Mouse (Mus musculus): ENCODE measurements around the gene Fam118a. TPM values are rescaled to one million over a fixed set of nuclear protein-coding genes. Genes with fewer than 3 reads are reported as not detected.

The Fam118a gene
- total and polyA plus RNA-seq, 2 experiments: 1.3 to 3.0 TPM

DNA sequence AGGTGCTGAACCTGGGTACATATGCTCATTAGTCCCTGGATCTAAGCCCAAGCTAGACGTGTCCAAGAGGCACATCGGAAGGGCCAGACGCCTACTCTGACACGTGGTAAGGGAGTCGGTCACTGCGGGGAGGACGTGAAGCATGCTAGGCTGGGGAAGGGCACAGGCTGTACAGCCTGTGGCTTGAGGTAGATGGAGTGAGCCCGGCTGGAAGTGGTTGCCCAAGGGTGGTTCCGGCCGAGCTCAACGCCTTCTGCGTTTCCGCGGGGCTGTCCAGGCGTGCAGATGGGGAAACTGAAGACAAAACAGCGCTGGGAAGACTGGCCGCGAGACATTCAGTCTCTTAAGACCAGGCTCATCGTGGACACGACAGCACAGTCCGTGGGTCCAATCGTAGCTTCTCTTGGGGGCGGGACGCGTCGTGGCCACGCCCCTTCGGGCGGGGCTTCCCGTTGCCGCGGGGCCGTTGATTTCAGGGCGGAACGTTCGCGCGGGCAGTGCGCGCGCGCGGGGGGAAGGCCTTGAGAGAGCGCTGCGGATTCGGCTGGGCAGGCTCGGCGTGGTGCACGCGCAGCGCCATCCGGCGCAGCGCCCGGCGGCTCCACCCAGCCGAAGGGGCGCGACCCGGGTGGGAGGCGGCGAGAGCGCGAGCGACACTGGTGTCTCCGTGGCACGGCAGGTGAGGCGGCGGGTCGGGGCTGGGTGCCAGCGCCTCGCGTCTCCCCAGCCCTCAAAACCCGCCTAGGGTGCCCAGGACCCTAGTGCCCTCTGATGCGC, 8.0 kb downstream of the Fam118a start:
- H3K27ac ChIP-seq (replicated peaks; ENCODE audit: insufficient read depth, low read depth, low read length): no peak overlapping the region
- H3K79me2 ChIP-seq (ENCODE audit: control insufficient read depth, insufficient read depth, low read length): no peaks in the 10 kb centered on the region
- H3K4me3 ChIP-seq (ENCODE audit: insufficient read depth, low read depth, low read length): peak overlapping the region; percentile 59
- no peaks in the 10 kb centered on the region for H3K36me3 ChIP-seq (ENCODE audit: control insufficient read depth, insufficient read depth, low read length)
- TF ChIP-seq POLR2A (IDR thresholded peaks at IDR 0.05; ENCODE audit: extremely low read depth, insufficient read depth, low read length) (0 out of 2 replicates have a peak, but pooled peaks have one; percentile 29), CTCF (IDR thresholded peaks at IDR 0.05; ENCODE audit: low read depth, low read length) (no peak)
- DNase-seq (ENCODE audit: extremely low read depth, low read depth, low spot score): peak; percentile 77
- peaks cover 3% of the 10 kb centered on the region; the same call in 1 of the 2 replicates for H3K4me1 ChIP-seq (ENCODE audit: control insufficient read depth, insufficient read depth, low read length)
- WGBS: under 1% methylated on average over 74 of the region's 75 CpGs
- no peaks in the 10 kb centered on the region for H3K27me3 ChIP-seq (ENCODE audit: control insufficient read depth, insufficient read depth, low read length)
- H3K9ac ChIP-seq (ENCODE audit: low read depth, low read length): peak overlapping the region; percentile 70

DNA sequence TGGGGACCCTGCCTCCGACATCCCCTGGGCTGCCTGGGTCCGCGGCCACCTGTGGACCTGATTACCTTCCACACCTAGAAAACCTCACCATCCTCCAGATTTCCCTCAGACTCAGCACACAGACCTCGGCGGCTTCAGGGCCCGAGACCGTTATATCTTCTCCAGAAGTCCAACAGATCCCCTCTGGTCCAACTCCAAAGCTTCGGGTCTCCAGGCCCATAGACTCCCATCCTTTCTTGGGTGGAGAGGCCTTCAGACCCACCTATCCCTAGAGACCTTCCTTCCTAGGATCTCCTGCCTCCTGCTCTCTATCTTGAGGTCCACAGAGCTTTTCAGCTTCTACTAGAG, 8.6 kb downstream of the Fam118a start:
- Histone ChIP-seq H3K9ac (ENCODE audit: low read depth, low read length) (peak overlapping the region; percentile 70), H3K27ac (replicated peaks; ENCODE audit: insufficient read depth, low read depth, low read length) (no peak overlapping the region), H3K79me2 (ENCODE audit: control insufficient read depth, insufficient read depth, low read length) (no peaks in the 10 kb centered on the region), H3K36me3 (ENCODE audit: control insufficient read depth, insufficient read depth, low read length) (no peaks in the 10 kb centered on the region), H3K4me1 (ENCODE audit: control insufficient read depth, insufficient read depth, low read length) (peaks cover 3% of the 10 kb centered on the region; the same call in 1 of the 2 replicates), H3K27me3 (ENCODE audit: control insufficient read depth, insufficient read depth, low read length) (no peaks in the 10 kb centered on the region), H3K4me3 (ENCODE audit: insufficient read depth, low read depth, low read length) (peak overlapping the region; percentile 59)
- DNase-seq (ENCODE audit: extremely low read depth, low read depth, low spot score): no peak
- no peak for TF ChIP-seq POLR2A (IDR thresholded peaks at IDR 0.05; ENCODE audit: extremely low read depth, insufficient read depth, low read length)
- TF ChIP-seq CTCF (IDR thresholded peaks at IDR 0.05; ENCODE audit: low read depth, low read length): no peak
- 5% methylated on average over 8 of the region's 8 CpGs for WGBS

DNA sequence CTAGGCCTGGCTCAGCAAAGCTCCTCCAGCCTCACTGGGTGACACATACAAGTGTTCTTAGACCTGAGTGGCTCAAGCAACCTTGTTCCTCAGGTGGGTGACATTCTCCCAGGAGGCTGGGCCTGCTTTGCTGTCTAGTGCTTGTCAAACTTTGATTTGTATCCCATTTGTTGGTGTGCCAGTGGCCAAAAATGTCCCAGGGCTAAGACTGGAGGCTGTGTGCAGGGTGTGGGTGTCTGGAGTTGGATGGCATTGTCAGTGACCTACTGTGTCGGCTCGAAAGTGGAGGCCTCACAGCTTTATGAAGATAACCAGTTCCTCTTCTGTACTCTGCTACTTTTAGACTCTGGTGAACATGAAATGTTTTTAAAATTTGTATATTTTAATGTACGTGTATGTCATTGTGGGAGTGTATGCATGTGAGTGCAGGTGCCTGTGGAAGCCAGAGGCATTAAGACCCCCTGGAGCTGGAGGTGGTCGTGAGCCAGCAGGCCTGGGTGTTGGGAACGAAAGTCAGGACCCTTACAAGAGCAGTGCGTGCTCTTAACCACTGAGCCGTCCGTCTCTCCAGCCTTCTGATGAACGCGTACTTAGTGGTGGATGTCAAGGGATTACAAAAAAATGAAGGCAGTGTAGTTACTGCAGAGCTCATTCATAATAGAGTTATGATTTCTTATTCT, 12.9 kb downstream of the Fam118a start:
- no peak overlapping the region for H3K4me3 ChIP-seq (ENCODE audit: insufficient read depth, low read depth, low read length)
- WGBS: 87% methylated on average over 10 of the region's 10 CpGs
- DNase-seq (ENCODE audit: extremely low read depth, low read depth, low spot score): no peak
- no peak overlapping the region for H3K27ac ChIP-seq (replicated peaks; ENCODE audit: insufficient read depth, low read depth, low read length)
- no peaks in the 10 kb centered on the region for H3K4me1 ChIP-seq (ENCODE audit: control insufficient read depth, insufficient read depth, low read length)
- H3K9ac ChIP-seq (ENCODE audit: low read depth, low read length): no peak overlapping the region
- no peak for TF ChIP-seq CTCF (IDR thresholded peaks at IDR 0.05; ENCODE audit: low read depth, low read length)
- no peaks in the 10 kb centered on the region for H3K27me3 ChIP-seq (ENCODE audit: control insufficient read depth, insufficient read depth, low read length)
- no peaks in the 10 kb centered on the region for H3K79me2 ChIP-seq (ENCODE audit: control insufficient read depth, insufficient read depth, low read length)
- no peaks in the 10 kb centered on the region for H3K36me3 ChIP-seq (ENCODE audit: control insufficient read depth, insufficient read depth, low read length)

DNA sequence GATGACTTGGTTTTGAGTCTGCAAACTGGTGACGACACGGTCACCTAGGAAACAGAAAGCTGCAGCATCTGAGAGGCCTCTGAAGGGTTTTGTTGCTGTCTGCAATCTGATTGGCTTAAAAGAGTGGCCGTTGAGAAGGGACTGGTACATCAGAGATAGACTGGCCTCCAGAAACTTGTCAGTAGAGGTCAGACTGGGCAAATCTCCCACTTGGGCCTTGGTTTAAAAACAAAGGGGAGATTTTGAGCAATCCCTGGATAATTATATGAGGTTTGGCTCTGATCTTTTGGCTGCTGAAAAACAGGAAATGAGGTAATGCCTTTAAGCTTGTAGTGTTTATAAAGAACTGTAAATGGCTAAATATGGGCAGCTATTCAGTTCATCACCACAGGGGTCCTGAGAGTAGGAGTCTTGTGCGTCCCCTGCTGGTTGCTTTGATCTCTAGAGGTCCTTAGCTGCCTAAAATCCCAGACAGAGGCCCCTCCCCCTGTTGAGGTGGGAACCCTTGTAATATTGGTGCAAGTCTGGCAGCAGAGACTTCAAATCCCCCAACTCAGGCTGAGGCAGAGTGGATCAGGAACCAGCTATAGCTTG, 13.7 kb downstream of the Fam118a start:
- Histone ChIP-seq H3K79me2 (ENCODE audit: control insufficient read depth, insufficient read depth, low read length) (no peaks in the 10 kb centered on the region), H3K27ac (replicated peaks; ENCODE audit: insufficient read depth, low read depth, low read length) (0 out of 2 replicates have a peak overlapping the region, but pooled peaks have one; percentile 29), H3K4me3 (ENCODE audit: insufficient read depth, low read depth, low read length) (no peak overlapping the region), H3K27me3 (ENCODE audit: control insufficient read depth, insufficient read depth, low read length) (no peaks in the 10 kb centered on the region), H3K36me3 (ENCODE audit: control insufficient read depth, insufficient read depth, low read length) (no peaks in the 10 kb centered on the region), H3K4me1 (ENCODE audit: control insufficient read depth, insufficient read depth, low read length) (no peaks in the 10 kb centered on the region), H3K9ac (ENCODE audit: low read depth, low read length) (no peak overlapping the region)
- 46% methylated on average over 4 of the region's 4 CpGs for WGBS
- peak; percentile 30 for DNase-seq (ENCODE audit: extremely low read depth, low read depth, low spot score)
- TF ChIP-seq POLR2A (IDR thresholded peaks at IDR 0.05; ENCODE audit: extremely low read depth, insufficient read depth, low read length): no peak
- TF ChIP-seq CTCF (IDR thresholded peaks at IDR 0.05; ENCODE audit: low read depth, low read length): peak; percentile 33; the same call in 1 of the 2 replicates

DNA sequence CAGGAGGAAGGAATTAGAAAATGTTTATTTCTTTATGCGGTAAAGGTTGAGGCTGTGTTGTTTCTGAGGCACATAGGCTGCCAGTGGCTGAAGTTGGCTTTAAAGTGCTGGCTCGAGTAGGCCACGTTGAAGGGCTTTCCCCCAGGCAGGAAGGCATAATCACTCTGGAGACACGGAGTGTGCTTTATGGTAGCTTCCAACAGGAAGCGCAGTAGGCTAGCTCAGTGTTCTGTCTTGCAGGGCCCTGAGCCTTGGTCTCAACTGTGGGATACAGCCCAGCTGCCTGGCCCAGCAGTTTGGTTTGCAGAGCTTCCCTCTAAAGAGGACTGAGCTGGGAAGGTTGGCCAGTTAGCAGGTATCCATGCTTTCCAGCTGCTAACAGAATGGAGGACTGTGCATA, 14.4 kb downstream of the Fam118a start:
- no peak for TF ChIP-seq CTCF (IDR thresholded peaks at IDR 0.05; ENCODE audit: low read depth, low read length)
- H3K4me1 ChIP-seq (ENCODE audit: control insufficient read depth, insufficient read depth, low read length): no peaks in the 10 kb centered on the region
- H3K27me3 ChIP-seq (ENCODE audit: control insufficient read depth, insufficient read depth, low read length): no peaks in the 10 kb centered on the region
- WGBS: 71% methylated on average over 5 of the region's 5 CpGs
- no peak overlapping the region for H3K27ac ChIP-seq (replicated peaks; ENCODE audit: insufficient read depth, low read depth, low read length)
- no peaks in the 10 kb centered on the region for H3K36me3 ChIP-seq (ENCODE audit: control insufficient read depth, insufficient read depth, low read length)
- no peak for DNase-seq (ENCODE audit: extremely low read depth, low read depth, low spot score)
- H3K9ac ChIP-seq (ENCODE audit: low read depth, low read length): no peak overlapping the region
- no peak overlapping the region for H3K4me3 ChIP-seq (ENCODE audit: insufficient read depth, low read depth, low read length)
- H3K79me2 ChIP-seq (ENCODE audit: control insufficient read depth, insufficient read depth, low read length): no peaks in the 10 kb centered on the region

Data from liver, adult 2 months (tissue).